Mouse (Mus musculus) spleen, postnatal 10 days (tissue): ENCODE measurements around the gene Atg10.
A peak's percentile ranks its signal among the peaks of the same experiment; 100 is the strongest.
"Not testable (repeated sequence)": the region's sequence is repeated elsewhere in the genome, so short reads cannot be mapped to it uniquely, and the experiment has no call there.

Experiments used
- DNase-seq, 2 experiments: peaks; one replicate each; pipeline ENCODE4 v3.0.0; 2021 to 2022; ENCODE audit warnings: low spot score in 2 of 2

Gene Atg10

DNA sequence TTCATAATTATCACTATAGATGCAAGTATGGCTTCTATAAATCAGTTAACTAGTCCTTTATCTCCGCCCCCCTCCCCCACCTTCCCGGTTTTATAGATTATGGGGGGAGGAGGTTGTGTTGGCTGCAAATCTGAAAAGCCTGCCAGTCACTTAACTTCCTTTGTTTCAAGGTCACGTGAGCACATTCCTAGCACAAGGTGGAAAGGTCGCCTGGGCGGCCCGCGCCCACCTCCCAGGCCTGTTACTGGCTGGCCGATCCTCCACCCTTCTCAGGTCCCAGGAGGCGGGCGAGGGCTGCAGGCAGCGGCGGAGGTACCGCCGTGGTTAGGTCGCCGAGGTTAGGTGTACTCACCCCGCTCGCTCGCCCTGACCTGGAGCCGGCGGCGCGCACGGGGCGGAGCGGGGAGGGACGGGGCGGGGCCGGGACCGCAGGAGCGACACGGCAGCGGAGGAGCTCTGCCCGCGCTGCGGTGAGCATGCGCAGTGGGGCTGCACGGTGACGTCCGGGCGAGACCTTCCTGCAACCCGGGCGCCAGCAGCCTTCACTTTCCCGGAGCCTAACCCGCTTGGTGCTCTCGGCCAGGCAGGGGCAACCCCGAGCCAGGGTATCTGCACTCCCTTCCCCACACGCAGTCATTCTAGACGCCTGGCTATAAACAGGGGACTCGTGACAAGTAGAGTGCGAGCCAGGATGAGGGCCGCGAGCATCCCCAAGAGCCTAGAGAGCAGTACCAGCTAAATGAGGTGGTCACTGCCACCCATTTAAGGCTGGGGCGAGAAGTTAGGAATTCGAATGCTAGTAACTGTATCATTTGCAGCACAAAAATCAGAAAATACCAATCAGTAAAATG is at the start of gene Atg10:
Atg10 (minus strand) TSS at position 382 of the 851 bp plus-strand sequence.
- peak; percentile 88 to 93 for DNase-seq

GRCm38 (mm10) chr13:91252406-91252805 is 28.6 kb upstream of the Atg10 start:
- no peak for DNase-seq

DNA sequence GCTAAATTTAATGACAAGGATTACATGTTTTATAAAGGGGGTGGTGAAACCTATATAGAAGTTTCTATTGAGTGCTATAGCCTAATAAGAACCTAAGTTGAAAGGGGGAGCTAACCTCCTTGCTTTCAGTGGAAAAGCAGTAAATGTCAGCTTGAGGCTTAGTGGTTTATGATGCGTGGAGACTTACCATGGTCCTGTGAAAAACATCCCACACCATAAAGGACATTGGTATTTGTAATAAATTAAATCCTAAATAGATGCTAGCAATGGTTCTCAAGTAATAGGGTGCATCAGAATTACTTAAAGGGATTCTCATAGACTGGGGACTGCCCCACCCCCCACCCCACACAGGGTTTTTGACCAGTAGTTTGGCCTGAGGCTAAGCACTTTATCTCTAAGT is 27.9 kb upstream of the Atg10 start:
- no peak for DNase-seq

DNA sequence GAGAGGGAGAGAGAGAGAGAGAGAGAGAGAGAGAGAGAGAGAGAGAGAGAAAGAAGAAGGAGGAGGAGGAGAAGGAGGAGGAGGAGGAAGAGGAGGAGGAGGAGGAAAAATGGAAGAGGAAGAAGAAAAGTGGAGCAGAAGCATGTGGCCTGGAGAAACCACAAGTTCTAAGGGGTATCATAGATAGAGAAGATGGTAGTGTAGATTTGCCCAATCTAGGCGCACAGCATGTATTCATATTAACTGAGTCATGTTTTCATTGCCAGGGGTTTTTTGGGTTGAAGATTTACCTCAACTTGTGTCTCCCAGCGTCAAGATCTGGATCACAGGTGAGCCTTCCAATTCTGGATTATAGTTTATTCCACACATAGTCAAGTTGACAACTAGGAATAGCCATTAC is 26.3 kb upstream of the Atg10 start:
- not testable (repeated sequence) for DNase-seq

GRCm38 (mm10) chr13:91246472-91246871 is 22.7 kb upstream of the Atg10 start:
- no peak for DNase-seq

DNA sequence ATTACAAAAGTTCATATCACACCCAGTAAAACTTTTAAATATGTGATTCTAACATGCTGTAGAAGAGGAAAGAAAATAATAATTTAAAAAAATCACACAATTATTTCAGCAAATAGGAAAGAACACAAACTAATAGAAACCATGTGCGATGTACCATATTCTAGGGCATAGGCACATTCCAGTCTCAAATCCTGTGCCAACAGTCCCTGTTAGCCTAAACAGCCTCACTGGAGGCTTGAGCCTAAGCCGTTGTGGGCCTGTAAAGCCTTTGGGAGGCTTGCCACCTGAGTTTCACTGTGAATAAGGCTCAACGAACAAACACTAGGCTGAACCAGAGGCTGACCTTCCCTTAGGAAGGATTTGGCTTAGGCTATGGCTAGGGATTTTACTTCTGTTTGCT is 14.2 kb upstream of the Atg10 start:
- DNase-seq: no peak

DNA sequence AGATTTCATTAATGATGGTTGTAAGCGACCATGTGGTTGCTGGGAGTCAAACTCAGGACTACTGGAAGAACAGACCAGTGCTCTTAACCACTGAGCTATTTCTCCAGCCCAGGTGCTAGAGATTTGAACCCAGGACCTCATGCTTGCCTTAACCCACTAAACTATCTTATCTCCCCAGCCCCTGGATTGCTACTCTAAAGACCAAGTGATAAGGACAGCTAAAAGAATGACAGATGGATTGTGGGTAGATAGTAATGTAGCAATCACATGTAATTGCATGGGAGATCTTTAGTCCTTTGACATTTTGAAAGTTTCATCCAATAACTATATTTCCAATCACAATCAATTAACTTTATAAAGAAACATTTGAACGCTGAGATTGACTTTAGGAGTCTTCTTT is 13.1 kb upstream of the Atg10 start:
- DNase-seq: no peak

DNA sequence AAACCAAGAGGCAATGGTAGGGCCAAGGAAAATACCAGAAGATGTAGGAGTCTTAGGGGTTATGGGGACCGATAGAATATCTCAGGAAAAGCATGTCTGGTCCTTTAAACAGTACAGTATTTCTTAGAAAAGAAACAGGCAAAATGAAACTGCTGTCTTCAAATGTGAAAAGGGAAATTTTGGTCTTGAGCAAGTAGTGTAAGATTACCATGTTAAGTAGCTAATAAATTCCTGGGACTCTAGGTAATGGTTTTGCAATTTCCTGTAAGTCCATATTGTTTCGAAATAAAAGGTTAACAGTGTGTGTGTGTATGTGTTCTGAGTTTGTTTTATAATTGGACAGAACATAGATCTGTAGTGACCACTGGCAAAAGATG is 658 bp upstream of the Atg10 start:
- DNase-seq: no peak

DNA sequence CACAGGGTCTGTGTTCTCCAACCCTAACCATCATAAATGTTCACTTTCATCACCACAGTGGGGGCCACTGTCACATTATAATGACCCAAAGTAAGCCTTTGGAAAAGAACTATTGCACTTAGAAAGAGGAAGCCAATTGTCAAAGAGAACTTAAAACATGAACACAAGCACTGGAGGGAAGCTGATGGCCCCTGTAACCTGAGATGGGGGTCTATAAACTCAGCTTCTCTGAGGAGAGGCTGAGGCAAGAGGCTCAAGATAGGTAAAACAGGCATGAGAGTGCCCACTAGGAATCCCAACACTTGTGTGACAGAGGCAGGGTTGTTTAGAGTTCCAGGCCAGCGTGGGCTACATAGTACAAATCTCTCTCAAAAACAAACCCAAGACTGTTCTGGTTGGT is 705 bp downstream of the Atg10 start:
- DNase-seq: no peak

GRCm38 (mm10) chr13:91221696-91222095 is 2.1 kb downstream of the Atg10 start:
- DNase-seq: no peak

GRCm38 (mm10) chr13:91217691-91218090 is 6.1 kb downstream of the Atg10 start:
- no peak for DNase-seq

- no peak for DNase-seq
These were observed 7.0 kb downstream of the Atg10 start for GRCm38 (mm10) chr13:91216656-91217205.

DNA sequence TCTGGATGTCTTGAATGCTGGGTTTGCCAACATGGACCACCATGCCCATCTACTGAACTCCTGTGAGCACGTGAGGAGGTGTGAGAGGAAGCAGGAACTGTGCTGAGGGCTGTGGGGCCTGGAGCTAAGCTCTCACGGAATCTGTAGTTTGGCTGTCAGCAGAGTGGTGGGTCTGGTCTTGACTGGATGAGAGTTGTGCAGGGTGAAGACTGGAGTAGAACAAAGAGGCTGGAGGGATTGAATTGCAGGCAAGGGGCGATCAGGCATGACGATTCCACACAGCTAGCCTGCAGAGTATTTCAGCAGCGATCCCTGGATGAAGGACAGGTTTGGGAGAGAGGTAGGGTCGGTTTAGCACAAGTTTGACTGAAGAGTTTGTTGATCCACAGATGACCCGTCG is 10.8 kb downstream of the Atg10 start:
- no peak for DNase-seq

DNA sequence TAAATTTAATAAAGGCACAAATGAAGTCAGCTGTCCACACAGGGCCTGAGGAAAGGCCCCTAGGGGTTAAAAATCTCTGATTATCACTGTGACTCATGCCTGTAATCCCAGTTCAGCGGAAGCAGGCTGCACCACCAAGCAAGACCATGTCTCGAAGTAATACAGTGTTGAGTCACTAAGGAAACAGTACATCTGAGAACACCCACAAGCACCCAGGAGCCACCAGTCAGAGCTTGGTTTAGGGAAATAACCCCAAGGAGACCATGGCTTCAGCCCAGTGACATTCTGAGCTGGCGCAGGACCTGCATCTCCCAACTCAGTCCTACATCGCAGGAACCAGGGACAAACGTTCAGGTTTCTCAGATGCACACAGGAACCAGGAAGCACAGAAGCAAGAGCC is 17.5 kb downstream of the Atg10 start:
- no peak for DNase-seq

- DNase-seq: no peak
These were observed 21.2 kb downstream of the Atg10 start for GRCm38 (mm10) chr13:91202564-91202963.

GRCm38 (mm10) chr13:91187378-91188234 is 36.2 kb downstream of the Atg10 start:
- DNase-seq: no peak

DNA sequence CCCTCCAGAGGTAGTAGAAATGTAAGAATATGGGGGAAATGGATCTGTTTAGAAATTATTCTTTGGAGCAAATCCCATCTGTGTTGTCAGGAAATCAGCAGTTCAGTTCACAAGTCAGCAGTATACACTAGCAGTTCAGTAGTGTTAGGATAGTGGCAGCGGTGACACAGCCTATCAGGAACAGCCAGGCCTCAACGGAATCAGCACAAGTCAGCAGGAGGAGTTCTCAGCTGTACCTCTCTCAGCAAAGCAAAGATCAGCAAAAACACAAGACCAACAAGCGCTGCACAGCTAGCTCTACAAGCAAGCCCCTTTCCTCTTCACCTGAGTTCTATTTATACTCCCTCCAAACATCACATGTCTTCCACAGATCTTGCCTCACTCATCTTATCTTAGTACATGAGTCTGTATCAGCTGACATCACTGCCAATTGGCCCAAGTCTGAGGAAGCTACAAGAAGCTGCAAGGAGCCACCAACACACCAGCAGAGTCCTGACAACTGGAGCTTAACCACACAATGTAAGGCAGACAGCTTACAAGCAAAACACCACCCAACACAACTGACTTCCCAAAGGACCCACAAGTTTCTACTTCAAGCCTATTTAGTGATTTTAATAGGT is 38.4 kb downstream of the Atg10 start:
- DNase-seq: no peak

DNA sequence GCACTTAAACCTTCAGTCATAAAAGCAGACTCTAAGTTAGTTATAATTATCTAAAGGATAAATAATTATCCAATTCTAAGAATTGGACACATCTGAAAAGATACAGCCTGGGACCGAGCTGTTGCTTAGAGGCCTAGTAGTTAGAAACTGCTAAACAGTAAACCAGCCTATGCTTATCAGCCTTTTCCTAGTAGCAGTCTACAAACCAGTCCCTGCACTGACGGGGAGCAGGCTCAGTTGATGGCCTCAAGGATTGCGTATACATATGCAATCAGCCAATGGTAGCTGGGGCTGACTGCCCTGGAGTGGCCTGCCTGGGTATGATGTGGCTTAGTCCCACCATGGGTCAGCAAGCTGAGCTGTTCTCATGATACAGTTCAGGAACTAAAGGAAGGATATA is 39.5 kb downstream of the Atg10 start:
- DNase-seq: no peak

DNA sequence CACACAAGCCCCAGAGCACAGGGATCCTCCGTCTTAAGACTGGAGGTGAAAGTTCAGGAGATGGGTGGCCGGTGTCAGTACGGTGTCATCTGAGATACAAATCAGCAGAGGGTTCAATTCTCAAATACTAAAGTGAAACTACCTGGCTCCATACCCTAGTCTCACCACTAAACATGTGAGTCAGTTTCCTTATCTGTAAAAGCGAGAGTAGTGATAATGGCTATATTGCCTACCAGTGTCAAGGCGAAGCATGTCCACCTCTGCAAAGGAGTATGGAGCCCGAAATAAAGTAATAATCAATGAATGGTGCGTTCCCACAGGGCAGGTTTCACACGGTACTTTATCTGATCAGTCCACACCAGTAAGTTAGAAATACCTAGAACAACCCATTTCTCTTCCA is 43.4 kb downstream of the Atg10 start:
- no peak for DNase-seq

GRCm38 (mm10) chr13:91179174-91179899 is 44.4 kb downstream of the Atg10 start:
- no peak for DNase-seq

GRCm38 (mm10) chr13:91178428-91179160 is 45.2 kb downstream of the Atg10 start:
- DNase-seq: no peak
